Mouse (Mus musculus) gastrocnemius, postnatal 4 days (tissue): ENCODE results near the gene Olfr789. TPM values are rescaled to one million over a fixed set of nuclear protein-coding genes. Genes with fewer than 3 reads are reported as not detected.

Source experiments
- DNase-seq, 2 experiments: peaks; one replicate each; pipeline ENCODE4 v3.0.0; 2021 to 2022; ENCODE audit warnings: low spot score in 2 of 2, mixed read lengths in 2 of 2
- long read RNA-seq, 2 experiments: library from polyadenylated mRNA; stranded (forward); transcript quantifications; one replicate each; pipeline ENCODE4 v2.0.0; 2021
- total RNA-seq, 2 experiments: library from RNA; stranded (reverse); gene quantifications; 2 replicates each; pipeline ENCODE4 v1.2.3; 2021

Gene Olfr789
- total RNA-seq: not detected
- long read RNA-seq, experiment 1: 0 reads
- long read RNA-seq, experiment 2: 0 reads

GRCm38 (mm10) chr10:129484452-129484851, at the start of gene Olfr789:
TSS of gene Olfr789 (plus strand) at chr10:129484752.
- no peak for DNase-seq

DNA sequence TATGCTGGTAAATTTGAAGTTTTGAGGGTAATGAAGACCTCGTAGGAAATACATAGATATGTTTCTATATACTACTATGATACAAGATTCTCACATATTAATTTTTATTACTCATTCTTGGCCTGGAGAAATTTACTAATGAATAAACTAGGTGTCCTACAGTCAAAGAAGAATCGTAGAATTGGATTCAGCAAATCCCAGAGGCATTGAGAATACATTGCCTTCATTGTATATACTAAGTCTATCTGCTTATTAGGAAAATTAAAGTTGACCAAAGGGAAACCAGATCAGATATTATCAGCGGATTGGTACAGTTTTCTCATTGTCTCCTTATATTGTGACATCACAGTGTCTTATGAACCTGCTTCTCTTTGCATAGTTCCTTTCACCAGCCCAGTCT, 23.0 kb upstream of the Olfr789 start, which contains the start of gene Olfr787:
TSS of gene Olfr787 (plus strand) at position 301 of the 400 bp plus-strand sequence.
- no peak for DNase-seq

DNA sequence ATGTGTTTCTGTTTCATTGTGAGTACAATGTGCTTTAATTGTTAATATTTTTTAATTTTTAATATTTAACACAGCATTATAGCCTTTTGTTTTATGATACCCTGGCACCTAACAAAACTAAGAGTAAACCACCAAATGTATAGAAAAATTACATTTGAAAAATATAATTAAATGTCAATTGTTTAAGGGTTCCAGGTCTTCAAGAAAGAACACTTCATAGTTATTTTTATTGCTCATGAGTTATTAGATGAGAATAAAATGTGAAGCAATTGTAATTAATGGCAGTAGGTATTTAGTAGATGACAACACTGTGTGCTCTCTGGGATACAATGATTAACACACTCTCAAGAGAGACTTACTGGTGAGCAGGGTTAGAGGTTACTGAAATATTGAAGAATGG, 13.9 kb upstream of the Olfr789 start, which contains the start of gene Olfr788:
TSS of gene Olfr788 (plus strand) at position 301 of the 400 bp plus-strand sequence.
- DNase-seq: no peak

GRCm38 (mm10) chr10:129473256-129473655, 11.3 kb upstream of the Olfr789 start:
- no peak for DNase-seq

DNA sequence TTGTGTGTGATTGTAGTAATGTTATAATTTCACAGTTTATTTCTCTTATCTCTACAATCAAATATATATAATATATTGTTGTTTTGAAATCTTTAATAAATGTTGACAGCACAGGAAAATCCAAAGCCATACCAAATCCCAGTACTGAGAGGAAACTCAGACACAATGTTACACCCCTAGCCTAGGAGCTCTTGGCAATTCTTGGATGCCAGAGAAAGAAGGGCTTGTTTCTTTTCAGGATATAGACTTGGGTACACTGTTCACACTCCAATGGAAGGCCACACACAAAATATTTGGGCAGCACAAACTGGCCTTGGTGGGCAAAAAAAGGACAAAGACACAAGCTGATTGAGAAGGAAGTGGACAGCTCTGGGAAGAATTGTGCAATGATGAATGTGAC, 10.8 kb upstream of the Olfr789 start:
- no peak for DNase-seq

- no peak for DNase-seq
Observed at GRCm38 (mm10) chr10:129490101-129490500, 5.5 kb downstream of the Olfr789 start.

- no peak for DNase-seq
Observed at GRCm38 (mm10) chr10:129498192-129498591, 13.6 kb downstream of the Olfr789 start, which contains the start of gene Olfr790. TSS of gene Olfr790 (plus strand) at chr10:129498492.

GRCm38 (mm10) chr10:129521492-129521891, 36.9 kb downstream of the Olfr789 start, which contains the start of gene Olfr791:
TSS of gene Olfr791 (plus strand) at chr10:129521792.
- no peak for DNase-seq

- no peak for DNase-seq
Observed at GRCm38 (mm10) chr10:129538862-129539261, 54.3 kb downstream of the Olfr789 start, which contains the start of gene Olfr792. TSS of gene Olfr792 (plus strand) at chr10:129539162.

Other genes with a start within 250 kb of the Olfr789 start
- not detected for gene Olfr774, start 248.5 kb upstream of the Olfr789 start, total RNA-seq
- not detected for gene Olfr775, start 236.3 kb upstream of the Olfr789 start, total RNA-seq
- not detected for gene Olfr776, start 225.6 kb upstream of the Olfr789 start, total RNA-seq
- not detected for gene Olfr777, start 213.3 kb upstream of the Olfr789 start, total RNA-seq
- gene Olfr780, start 166.6 kb upstream of the Olfr789 start, total RNA-seq: not detected
- gene Olfr781, start 155.9 kb upstream of the Olfr789 start, total RNA-seq: not detected
- not detected for gene Olfr782, start 135.9 kb upstream of the Olfr789 start, total RNA-seq
- gene Olfr784, start 100.7 kb upstream of the Olfr789 start, total RNA-seq: under 1 TPM in 1 of 2 experiments, not detected in 1; 0.07 TPM
- not detected for gene Olfr785, start 79.3 kb upstream of the Olfr789 start, total RNA-seq
- gene Olfr786, start 57.4 kb upstream of the Olfr789 start, total RNA-seq: not detected
- not detected for gene Olfr787, start 22.9 kb upstream of the Olfr789 start, total RNA-seq
- not detected for gene Olfr788, start 13.8 kb upstream of the Olfr789 start, total RNA-seq
- gene Olfr790, start 13.7 kb downstream of the Olfr789 start, total RNA-seq: not detected
- not detected for gene Olfr791, start 37.0 kb downstream of the Olfr789 start, total RNA-seq
- gene Olfr792, start 54.4 kb downstream of the Olfr789 start, total RNA-seq: not detected
- not detected for gene Olfr794, start 82.9 kb downstream of the Olfr789 start, total RNA-seq
- gene Olfr796, start 127.8 kb downstream of the Olfr789 start, total RNA-seq: not detected
- gene Olfr798, start 143.2 kb downstream of the Olfr789 start, total RNA-seq: not detected
- not detected for gene Olfr799, start 152.7 kb downstream of the Olfr789 start, total RNA-seq
- not detected for gene Olfr800, start 172.9 kb downstream of the Olfr789 start, total RNA-seq
- not detected for gene Olfr801, start 189.1 kb downstream of the Olfr789 start, total RNA-seq
- not detected for gene Olfr802, start 203.4 kb downstream of the Olfr789 start, total RNA-seq
- gene Olfr803, start 209.5 kb downstream of the Olfr789 start, total RNA-seq: not detected
- gene Olfr804, start 218.5 kb downstream of the Olfr789 start, total RNA-seq: not detected
- gene Olfr805, start 244.6 kb downstream of the Olfr789 start, total RNA-seq: not detected